Mouse (Mus musculus): Measurements from ENCODE around the gene Hadh.
A peak's percentile ranks its signal among the peaks of the same experiment; 100 is the strongest.

The Hadh gene

GRCm38 (mm10) chr3:131218636-131219390, 53.1 kb downstream of the Hadh start:
- no peak for DNase-seq (ENCODE audit: low spot score)

- DNase-seq (ENCODE audit: low spot score), result peak; percentile 50
Observed at GRCm38 (mm10) chr3:131214841-131215240, 57.1 kb downstream of the Hadh start.

- no peak for DNase-seq (ENCODE audit: low spot score)
Observed at GRCm38 (mm10) chr3:131214060-131214658, 57.7 kb downstream of the Hadh start.

GRCm38 (mm10) chr3:131212200-131212599, 59.7 kb downstream of the Hadh start:
- no peak for DNase-seq (ENCODE audit: low spot score)

- no peak for DNase-seq (ENCODE audit: low spot score)
Observed at GRCm38 (mm10) chr3:131208265-131208891, 63.5 kb downstream of the Hadh start.

GRCm38 (mm10) chr3:131207846-131208245, 64.1 kb downstream of the Hadh start:
- DNase-seq (ENCODE audit: low spot score), result no peak

- no peak for DNase-seq (ENCODE audit: low spot score)
Observed at GRCm38 (mm10) chr3:131202311-131202710, 69.6 kb downstream of the Hadh start.

GRCm38 (mm10) chr3:131199590-131200288, 72.2 kb downstream of the Hadh start:
- no peak for DNase-seq (ENCODE audit: low spot score)

- DNase-seq (ENCODE audit: low spot score), result no peak
Observed at GRCm38 (mm10) chr3:131198991-131199390, 72.9 kb downstream of the Hadh start.

- no peak for DNase-seq (ENCODE audit: low spot score)
Observed at GRCm38 (mm10) chr3:131196507-131197019, 75.3 kb downstream of the Hadh start.

GRCm38 (mm10) chr3:131196050-131196449, 75.9 kb downstream of the Hadh start:
- DNase-seq (ENCODE audit: low spot score), result no peak

- no peak for DNase-seq (ENCODE audit: low spot score)
Observed at GRCm38 (mm10) chr3:131191454-131191853, 80.4 kb downstream of the Hadh start.

- DNase-seq (ENCODE audit: low spot score), result no peak
Observed at GRCm38 (mm10) chr3:131190671-131191367, 81.1 kb downstream of the Hadh start.

- DNase-seq (ENCODE audit: low spot score), result no peak
Observed at GRCm38 (mm10) chr3:131190239-131190638, 81.7 kb downstream of the Hadh start.

GRCm38 (mm10) chr3:131186193-131186592, 85.7 kb downstream of the Hadh start:
- no peak for DNase-seq (ENCODE audit: low spot score)
